Mouse (Mus musculus) cerebellum, postnatal 4 days (tissue): Measurements from ENCODE around the gene Ccdc57.
"Not testable (repeated sequence)": the region's sequence is repeated elsewhere in the genome, so short reads cannot be mapped to it uniquely, and the experiment has no call there.

ENCODE experiments used
- DNase-seq, 2 experiments: peaks; one replicate each; pipeline ENCODE4 v3.0.0; 2022; ENCODE audit warnings: low spot score in 2 of 2, mixed read lengths in 1 of 2

Ccdc57 gene

GRCm38 (mm10) chr11:120821076-120821922 lies 111.4 kb downstream of the Ccdc57 start:
- DNase-seq, result peak in 1 of 2 experiments; percentile 19

DNA sequence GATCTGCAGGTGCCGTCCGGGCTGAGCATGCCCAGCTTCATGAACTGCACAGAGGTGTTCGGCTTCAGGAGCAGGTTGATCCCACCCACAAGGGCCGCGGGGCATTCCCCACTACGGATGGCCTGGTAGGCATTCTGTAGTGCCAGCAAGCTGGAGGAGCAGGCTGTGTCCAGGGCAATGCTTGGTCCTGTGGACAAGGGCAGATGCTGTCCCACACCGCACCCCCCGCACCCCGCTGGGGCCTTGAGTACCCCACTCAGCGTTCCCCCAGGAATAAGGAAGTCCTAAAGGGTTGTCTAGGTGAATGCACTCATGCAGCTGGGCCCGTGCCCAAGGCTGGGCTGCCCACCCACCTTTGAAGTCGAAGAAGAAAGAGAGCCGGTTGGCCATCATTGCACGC lies 112.1 kb downstream of the Ccdc57 start:
- peak in 1 of 2 experiments; percentile 19 for DNase-seq

- no peak for DNase-seq
These were observed 113.1 kb downstream of the Ccdc57 start for GRCm38 (mm10) chr11:120819556-120819955.

DNA sequence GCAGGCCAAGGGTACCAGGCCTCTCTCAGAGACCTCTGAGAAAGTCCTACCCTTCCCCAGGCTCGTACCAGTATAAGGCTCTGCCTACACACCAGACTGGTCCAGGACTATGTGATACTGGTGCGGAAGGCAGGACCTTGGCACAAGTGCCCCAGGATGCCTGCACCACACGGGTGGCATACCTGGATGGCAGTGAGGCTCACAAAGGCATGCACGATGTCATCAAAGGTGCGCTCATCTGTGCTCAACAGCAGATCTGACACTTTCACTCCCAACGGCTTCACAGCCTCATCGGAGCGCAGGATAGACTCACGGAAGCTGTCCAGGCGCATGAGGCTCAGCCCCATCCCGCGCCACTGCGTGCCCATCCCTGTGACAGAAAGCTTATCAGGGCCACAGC lies 114.4 kb downstream of the Ccdc57 start:
- peak in 1 of 2 experiments; percentile 19 for DNase-seq

GRCm38 (mm10) chr11:120817358-120817757 lies 115.3 kb downstream of the Ccdc57 start:
- DNase-seq, result no peak

DNA sequence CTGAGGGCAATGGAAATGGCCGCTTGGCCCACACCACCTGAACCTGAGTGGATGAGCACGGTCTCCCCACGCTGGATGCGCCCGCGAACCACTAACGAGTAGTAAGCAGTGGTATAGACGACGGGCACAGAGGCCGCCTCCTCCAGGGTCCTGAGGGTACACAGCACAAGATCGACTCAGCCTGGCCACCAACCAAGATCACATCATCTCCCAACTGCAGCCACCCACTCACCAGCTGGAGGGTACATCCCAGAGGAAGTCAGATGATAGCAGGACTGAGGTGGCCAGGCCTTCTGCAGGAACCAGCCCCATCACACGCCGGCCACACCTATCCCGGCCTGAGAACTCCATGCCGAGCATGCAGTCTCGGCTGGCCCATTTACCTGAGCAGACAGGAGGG lies 120.6 kb downstream of the Ccdc57 start:
- DNase-seq, result no peak

DNA sequence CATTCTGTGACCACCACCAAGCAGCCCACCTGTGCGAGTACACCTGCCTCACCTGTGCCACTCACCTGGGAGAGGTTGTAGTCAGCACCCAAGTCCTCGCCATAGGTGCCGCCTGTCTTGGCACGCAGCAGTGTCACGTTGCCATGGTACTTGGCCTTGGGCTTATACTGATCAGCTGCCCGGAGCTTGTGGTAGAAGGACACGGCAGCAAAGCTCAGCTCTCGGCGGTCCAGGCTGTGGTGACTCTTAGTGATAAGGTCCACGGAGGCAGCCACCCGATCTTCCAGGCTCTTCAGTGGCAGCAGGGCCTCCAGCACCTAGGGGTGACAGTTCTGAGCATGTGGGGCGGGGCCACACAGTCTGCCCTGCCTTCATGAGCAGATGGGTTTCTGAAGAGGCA lies 124.7 kb downstream of the Ccdc57 start:
- DNase-seq, result no peak

DNA sequence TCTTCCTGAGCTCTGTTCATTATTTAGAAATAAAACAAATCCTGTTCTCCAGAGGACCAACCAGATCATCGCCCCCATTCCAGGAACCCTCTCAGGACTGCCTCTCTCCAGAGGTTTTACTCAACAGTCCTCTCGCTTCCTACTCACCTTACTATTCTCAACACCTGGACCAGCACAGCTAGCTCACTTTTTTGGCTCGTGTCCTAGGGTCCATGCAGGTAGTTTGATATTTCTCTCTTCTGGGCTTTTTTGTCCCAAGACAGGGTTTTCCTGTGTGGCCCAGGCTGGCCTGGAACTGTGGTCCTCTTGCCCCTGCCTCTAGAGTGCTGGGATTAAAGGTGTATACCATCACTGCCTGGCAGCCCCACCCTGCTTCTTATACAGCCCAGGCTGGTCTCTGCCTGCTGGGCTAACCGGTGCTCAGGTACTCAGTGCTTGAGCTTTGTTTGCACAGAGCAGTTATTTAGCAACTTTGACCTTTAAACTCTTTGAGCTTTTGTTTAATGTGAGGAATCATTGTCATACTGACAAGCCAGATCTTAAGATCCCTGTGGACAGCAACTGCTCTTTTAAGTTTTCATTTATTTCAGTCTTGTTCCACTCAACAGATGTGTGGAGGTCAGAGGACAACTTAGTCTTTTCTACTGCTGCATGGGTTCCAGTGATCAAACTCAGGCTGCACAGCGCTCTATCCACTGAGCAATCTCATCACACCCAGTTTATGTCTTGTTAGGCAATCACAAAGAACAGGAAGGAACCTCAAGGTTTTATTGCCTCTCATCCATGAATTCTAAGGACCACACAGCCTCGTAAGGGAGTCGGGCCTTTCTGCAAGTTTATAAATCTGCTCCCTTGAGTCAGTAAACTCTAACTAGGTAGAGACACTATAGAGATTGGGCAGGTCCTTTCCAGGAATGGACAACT lies 127.0 kb downstream of the Ccdc57 start:
- no peak for DNase-seq

DNA sequence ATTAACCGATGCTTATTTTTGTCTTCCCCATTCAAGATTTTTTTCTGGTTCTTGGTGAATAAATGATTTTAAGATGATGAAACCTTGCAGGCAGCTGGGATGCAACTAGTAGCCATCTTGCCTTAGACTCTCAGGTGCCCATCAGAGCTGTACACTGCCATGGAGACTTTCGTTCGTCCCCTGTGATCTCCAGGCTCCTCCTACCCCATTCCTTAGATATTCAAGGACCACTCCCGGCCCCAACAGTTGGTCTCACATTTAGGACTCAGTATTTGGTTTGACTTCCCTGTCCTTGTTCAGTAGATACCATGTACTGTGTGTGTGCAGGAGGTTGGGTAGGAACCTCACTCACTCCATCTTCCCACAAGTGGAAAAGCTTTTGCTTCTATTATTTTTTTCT lies 127.9 kb downstream of the Ccdc57 start:
- no peak for DNase-seq

DNA sequence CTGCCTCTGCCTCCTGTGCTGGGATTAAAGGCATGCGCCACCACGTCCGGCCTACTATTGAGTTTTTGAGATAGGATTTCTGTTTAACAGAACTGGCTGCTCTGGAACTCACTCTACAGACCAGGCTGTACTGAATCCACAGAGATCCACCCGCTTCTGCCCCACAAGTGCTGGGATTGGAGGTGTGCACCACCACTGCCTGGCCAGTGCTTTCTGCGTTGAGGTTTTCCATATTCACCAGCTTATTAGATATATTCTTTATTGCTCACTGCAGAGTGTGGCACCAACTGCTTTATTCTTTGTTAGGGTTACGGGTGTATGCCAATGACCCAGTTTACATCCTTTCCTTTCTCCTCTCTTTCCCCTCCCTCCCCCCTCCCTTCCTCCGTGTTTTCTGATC lies 128.4 kb downstream of the Ccdc57 start:
- no peak for DNase-seq

DNA sequence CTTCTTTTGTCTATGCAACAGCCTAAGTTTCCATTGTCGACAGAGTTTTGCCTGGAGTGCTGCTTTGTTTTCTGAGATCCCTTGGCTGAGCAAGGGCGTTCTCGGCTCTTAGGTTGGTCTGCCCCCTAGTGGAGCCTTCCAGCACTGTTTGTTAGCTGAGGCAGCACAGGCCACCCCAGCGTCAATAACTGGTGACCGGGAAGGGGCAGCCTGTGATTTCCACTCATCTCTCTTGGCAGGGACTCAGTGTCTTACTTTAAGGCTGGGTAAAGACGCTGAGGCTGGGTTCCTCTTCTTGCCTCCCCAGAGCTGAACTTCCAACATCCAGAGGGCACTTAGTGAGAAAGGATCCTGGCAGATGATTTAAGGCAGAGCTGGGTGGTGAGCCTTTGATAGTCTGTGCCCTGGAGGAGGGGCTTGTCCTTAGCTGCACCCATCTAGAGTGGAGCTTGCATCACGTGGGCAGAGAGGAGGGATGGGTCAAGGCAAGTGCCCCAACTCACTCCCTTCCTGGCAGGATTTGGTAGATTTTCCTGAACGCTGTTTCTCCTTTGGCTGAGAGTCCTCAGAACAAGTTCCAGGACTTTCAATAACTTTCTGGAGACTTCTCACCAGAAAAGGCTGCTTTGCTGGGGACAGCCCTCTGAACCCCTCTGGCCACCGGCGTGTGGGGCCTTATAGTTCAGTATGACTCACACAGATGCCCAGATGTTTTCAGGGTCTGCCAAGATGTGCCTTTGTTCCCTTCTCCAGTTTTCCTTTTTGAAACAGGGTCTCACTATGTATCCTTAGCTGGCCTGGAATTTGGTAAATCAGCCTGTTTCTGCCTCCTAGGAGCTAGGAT lies 132.4 kb downstream of the Ccdc57 start:
- peak; percentile 82 to 88 for DNase-seq

DNA sequence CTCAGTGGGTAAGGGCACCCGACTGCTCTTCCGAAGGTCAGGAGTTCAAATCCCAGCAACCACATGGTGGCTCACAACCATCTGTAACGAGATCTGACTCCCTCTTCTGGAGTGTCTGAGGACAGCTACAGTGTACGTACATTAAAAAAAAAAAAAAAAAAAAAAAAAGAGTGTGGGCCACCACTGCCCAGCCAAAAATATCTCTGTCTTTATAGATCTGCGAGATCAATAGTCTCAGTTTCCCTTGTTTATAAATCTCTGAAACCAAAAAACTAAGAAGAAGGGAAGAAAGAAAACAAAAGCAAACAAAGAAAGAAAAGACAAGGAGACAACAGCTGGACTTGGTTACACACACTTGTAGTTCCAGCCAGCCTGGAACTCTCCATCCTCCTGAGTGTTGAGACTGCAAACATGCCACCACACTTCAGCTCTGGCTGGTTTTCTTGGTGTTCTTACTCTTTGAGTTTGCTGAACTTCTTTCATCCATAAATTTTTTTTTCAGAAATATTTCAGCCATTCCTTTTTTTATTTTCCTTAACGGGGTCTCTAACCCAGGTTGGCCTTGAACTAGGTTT lies 133.3 kb downstream of the Ccdc57 start:
- no peak for DNase-seq

- no peak for DNase-seq
These were observed 134.4 kb downstream of the Ccdc57 start for GRCm38 (mm10) chr11:120798244-120798643.

DNA sequence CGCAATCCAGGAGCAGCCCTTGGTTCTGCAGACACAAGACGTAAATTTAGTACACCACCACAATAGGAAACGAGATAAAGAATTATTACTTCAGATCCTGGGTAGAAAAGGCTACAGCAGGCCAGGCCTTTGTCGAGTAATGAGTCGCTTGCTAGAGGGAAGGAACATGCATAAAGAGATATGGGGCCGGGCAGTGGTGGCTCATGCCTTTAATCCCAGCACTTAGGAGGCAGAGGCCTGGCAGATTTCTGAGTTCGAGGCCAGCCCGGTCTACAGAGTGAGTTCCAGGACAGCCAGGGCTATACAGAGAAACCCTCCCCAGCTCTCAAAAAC lies 136.1 kb downstream of the Ccdc57 start:
- no peak for DNase-seq

GRCm38 (mm10) chr11:120795756-120796613 lies 136.7 kb downstream of the Ccdc57 start, which contains the start of gene Dus1l:
Dus1l (minus strand) TSS chr11:120796403.
- peak; percentile 99 for DNase-seq

DNA sequence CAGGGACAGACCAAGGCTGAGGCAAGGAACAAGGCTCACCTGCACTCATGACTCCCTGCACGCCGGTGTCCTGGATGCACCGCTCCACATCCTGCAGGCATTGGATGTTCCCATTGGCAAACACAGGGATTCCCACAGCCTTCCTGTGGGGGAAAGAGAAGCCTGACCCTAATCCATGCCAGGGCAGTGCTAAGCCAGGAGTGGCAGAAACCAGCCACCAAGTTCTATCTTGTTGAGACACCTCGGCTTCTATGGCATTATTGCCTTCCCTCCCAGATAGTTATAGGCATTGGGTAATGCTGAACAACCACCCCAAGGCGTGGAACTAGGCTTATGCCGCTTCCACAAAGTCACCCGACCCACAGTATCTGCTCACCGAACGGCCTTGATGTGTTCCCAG lies 140.0 kb downstream of the Ccdc57 start:
- DNase-seq, result no peak

- DNase-seq, result no peak
These were observed 142.9 kb downstream of the Ccdc57 start for GRCm38 (mm10) chr11:120789810-120790209.

DNA sequence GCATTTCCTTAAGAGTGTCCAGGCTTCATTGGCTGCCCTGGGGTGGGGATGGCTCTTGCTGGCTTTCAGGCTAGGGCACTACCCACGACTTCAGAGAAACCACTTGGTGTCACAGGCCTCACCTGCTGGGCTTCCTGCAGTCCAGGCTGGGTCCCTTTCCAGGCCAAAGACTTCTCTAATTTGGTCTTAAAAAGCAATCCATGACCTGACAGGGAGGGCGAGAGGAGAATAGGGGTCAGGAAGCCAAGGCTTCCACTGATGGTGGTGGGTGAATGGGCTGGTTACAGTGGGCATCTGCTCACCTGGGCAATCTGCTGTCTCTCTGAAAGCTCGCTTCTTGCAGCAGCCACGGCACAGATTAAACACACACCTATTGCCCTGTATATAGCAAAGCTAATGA lies 143.3 kb downstream of the Ccdc57 start:
- no peak for DNase-seq

GRCm38 (mm10) chr11:120788460-120788859 lies 144.2 kb downstream of the Ccdc57 start:
- DNase-seq, result not testable (repeated sequence)

- DNase-seq, result no peak
These were observed 147.5 kb downstream of the Ccdc57 start for GRCm38 (mm10) chr11:120785145-120785544.
